Mouse (Mus musculus) small intestine, adult 10 weeks (tissue): ENCODE data around the gene F2rl1. TPM values are rescaled to one million over a fixed set of nuclear protein-coding genes. Genes with fewer than 3 reads are reported as not detected.

Source experiments
- polyA plus RNA-seq: library from polyadenylated mRNA; stranded (reverse); fragments of 350-450 nt; fragmentation: Illumina TruSeq; extraction: RNeasy Lipid Tissue Mini Kit (QIAGEN cat#74804); gene quantifications from one replicate; pipeline ENCODE4 v1.2.3, GENCODE M21; 2014; ENCODE audit warnings: low replicate concordance

F2rl1 gene
- polyA plus RNA-seq = 19.2 TPM

DNA sequence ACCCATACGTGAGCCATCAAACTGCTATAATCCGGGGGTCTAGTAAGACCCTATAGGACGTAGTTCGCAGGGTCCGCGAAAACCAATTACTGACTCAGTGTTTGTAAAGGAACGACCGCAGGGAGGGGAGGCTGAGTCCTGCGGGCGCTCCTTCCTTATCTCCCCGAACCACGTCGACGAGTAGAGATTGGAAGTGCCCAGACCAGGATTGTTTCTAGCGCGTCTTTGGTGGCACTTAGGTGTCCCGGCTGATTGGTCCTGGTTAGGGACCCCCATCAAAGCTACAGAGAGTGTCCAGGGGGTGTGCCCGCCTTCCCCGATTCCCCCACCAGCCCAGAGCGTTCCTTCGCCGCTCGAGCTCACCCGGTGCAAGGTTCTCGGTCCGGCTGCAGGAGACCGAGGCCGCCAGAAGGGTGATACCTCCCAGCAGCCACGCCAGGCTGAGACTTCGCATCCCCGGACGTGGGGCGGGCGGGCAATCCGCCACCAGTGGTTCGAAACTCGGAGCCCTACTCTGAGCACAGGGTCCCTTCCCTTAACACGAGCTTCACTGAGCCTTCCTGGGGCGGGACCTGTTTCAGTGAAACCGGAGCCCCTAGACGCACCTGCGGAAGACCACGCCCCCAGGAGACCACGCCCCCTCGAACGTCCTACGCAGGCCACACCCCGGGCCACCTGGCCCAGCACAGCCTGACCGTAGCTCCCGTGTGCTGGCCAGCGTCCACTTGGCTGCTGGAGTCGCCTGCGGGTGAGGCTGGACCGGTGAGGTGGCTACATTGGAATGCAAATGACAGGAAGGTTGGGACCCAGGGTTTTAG lies at the start of gene F2rl1:
F2rl1 (minus strand) TSS at position 554 of the 818 bp plus-strand sequence.

GRCm38 (mm10) chr13:95478671-95479413 lies 46.2 kb downstream of the F2rl1 start, which contains the start of gene S100z:
Gene S100z (minus strand): TSS chr13:95478721.

Other genes with a start within 250 kb of the F2rl1 start
- 5.8 TPM for gene Zbed3, start 201.6 kb downstream of the F2rl1 start, polyA plus RNA-seq
- gene Aggf1, start 149.9 kb downstream of the F2rl1 start, polyA plus RNA-seq = 25.1 TPM
- gene Crhbp, start 80.3 kb downstream of the F2rl1 start, polyA plus RNA-seq = not detected
- not detected for gene S100z, start 46.5 kb downstream of the F2rl1 start, polyA plus RNA-seq
- 42.1 TPM for gene F2r, start 93.3 kb upstream of the F2rl1 start, polyA plus RNA-seq
- 0.45 TPM for gene F2rl2, start 171.6 kb upstream of the F2rl1 start, polyA plus RNA-seq